Mouse (Mus musculus): Measurements from ENCODE around the gene Prdm10.

GRCm38 (mm10) chr9:31322090-31322489 is 41.8 kb downstream of the Prdm10 start:
- TF ChIP-seq CTCF (IDR thresholded peaks at IDR 0.05; ENCODE audit: extremely low read depth, insufficient read length, insufficient replicate concordance, low read depth, low read length) = no peak
- TF ChIP-seq POLR2A (IDR thresholded peaks at IDR 0.05; ENCODE audit: low read depth, low read length) = no peak

Data from small intestine, adult 2 months (tissue).